Mouse (Mus musculus) testis, adult 2 months (tissue): ENCODE results near the gene Gm11554. TPM values are rescaled to one million over a fixed set of nuclear protein-coding genes. Genes with fewer than 3 reads are reported as not detected.
"Not testable (repeated sequence)": the region's sequence is repeated elsewhere in the genome, so short reads cannot be mapped to it uniquely, and the experiment has no call there.

ENCODE experiments used
- H3K27ac ChIP-seq: fragments of 200-500 bp; 2 replicates; pipeline ENCODE4 v1.5.1; 2012; ENCODE audit warnings: low read depth, low read length; ENCODE audit not compliant: control insufficient read depth, insufficient read depth
- H3K27me3 ChIP-seq: fragments of 200-500 bp; 2 replicates; pipeline ENCODE4 v1.6.1; 2012; ENCODE audit warnings: mild to moderate bottlenecking, low read length, moderate library complexity; ENCODE audit not compliant: control insufficient read depth, insufficient read depth
- H3K36me3 ChIP-seq: fragments of 200-500 bp; 2 replicates; pipeline ENCODE4 v1.6.1; 2012; ENCODE audit warnings: mild to moderate bottlenecking, low read length; ENCODE audit not compliant: control insufficient read depth, insufficient read depth
- H3K4me1 ChIP-seq: fragments of 200-500 bp; 2 replicates; pipeline ENCODE4 v1.6.1; 2012; ENCODE audit warnings: low read length; ENCODE audit not compliant: control insufficient read depth, insufficient read depth
- H3K4me3 ChIP-seq: fragments of 200-500 bp; 2 replicates; pipeline ENCODE4 v1.5.1; 2012; ENCODE audit warnings: low read depth, mild to moderate bottlenecking, low read length, moderate library complexity, mixed read lengths; ENCODE audit not compliant: control insufficient read depth
- CTCF ChIP-seq: fragments of 200-500 bp; IDR thresholded peaks from 2 replicates; pipeline ENCODE4 v1.5.1; 2012; ENCODE audit warnings: low read depth, mild to moderate bottlenecking, inconsistent platforms, low read length, moderate library complexity; ENCODE audit not compliant: control insufficient read depth, insufficient read depth, insufficient replicate concordance
- POLR2A ChIP-seq: fragments of 200-500 bp; IDR thresholded peaks from 2 replicates; pipeline ENCODE4 v1.6.1; 2012; ENCODE audit warnings: low read depth, mild to moderate bottlenecking, inconsistent platforms, low read length, moderate library complexity; ENCODE audit not compliant: control insufficient read depth
- polyA plus RNA-seq: library from polyadenylated mRNA; depleted of rRNA; stranded (reverse); fragments of >200 nt; gene quantifications from 2 replicates; pipeline ENCODE4 v1.2.3, GENCODE M21; 2012; rRNA removed

Gm11554 gene
- not detected in 2 replicates for polyA plus RNA-seq

GRCm38 (mm10) chr11:99804346-99804745 lies at the start of gene Gm11554:
Gm11554 (minus strand) TSS chr11:99804446.
- H3K4me1 ChIP-seq, H3K36me3 ChIP-seq, H3K27ac ChIP-seq, H3K4me3 ChIP-seq, H3K27me3 ChIP-seq: not testable (repeated sequence)

- Histone ChIP-seq H3K27ac (no peak within 1 kb of the TSS), H3K27me3 (no peaks in the 10 kb centered on the region), H3K4me3 (no peak within 1 kb of the TSS), H3K4me1 (no peaks in the 10 kb centered on the region), H3K36me3 (no peaks in the 10 kb centered on the region)
- TF ChIP-seq CTCF (no peak), POLR2A (no peak)
These were observed 47.3 kb upstream of the Gm11554 start, which contains the start of gene Krtap4-16 for GRCm38 (mm10) chr11:99851508-99851907. Krtap4-16 (minus strand) TSS chr11:99851608.

GRCm38 (mm10) chr11:99846746-99847145 lies 42.5 kb upstream of the Gm11554 start:
- no peaks in the 10 kb centered on the region for H3K27me3 ChIP-seq
- TF ChIP-seq CTCF (no peak), POLR2A (no peak)
- H3K36me3 ChIP-seq: no peaks in the 10 kb centered on the region
- no peak overlapping the region for H3K27ac ChIP-seq
- H3K4me3 ChIP-seq: no peak overlapping the region
- H3K4me1 ChIP-seq: no peaks in the 10 kb centered on the region

GRCm38 (mm10) chr11:99842185-99842584 lies 37.9 kb upstream of the Gm11554 start:
- no peaks in the 10 kb centered on the region for H3K27me3 ChIP-seq
- no peaks in the 10 kb centered on the region for H3K36me3 ChIP-seq
- no peaks in the 10 kb centered on the region; the same call in none of the 2 replicates for H3K4me1 ChIP-seq
- TF ChIP-seq CTCF: no peak
- no peak for TF ChIP-seq POLR2A
- H3K27ac ChIP-seq: no peak overlapping the region
- H3K4me3 ChIP-seq: no peak overlapping the region

GRCm38 (mm10) chr11:99837966-99838365 lies 33.7 kb upstream of the Gm11554 start, which contains the start of gene 2300003K06Rik:
2300003K06Rik (minus strand) TSS chr11:99838066.
- H3K36me3 ChIP-seq: no peaks in the 10 kb centered on the region
- H3K4me1 ChIP-seq: no peaks in the 10 kb centered on the region; the same call in none of the 2 replicates
- H3K4me3 ChIP-seq: no peak within 1 kb of the TSS
- H3K27ac ChIP-seq: no peak within 1 kb of the TSS
- TF ChIP-seq POLR2A: no peak
- H3K27me3 ChIP-seq: no peaks in the 10 kb centered on the region

GRCm38 (mm10) chr11:99815566-99815965 lies 11.3 kb upstream of the Gm11554 start, which contains the start of gene Gm11564:
Gm11564 (minus strand) TSS chr11:99815666.
- H3K27me3 ChIP-seq, H3K27ac ChIP-seq, H3K36me3 ChIP-seq, H3K4me1 ChIP-seq, H3K4me3 ChIP-seq: not testable (repeated sequence)

DNA sequence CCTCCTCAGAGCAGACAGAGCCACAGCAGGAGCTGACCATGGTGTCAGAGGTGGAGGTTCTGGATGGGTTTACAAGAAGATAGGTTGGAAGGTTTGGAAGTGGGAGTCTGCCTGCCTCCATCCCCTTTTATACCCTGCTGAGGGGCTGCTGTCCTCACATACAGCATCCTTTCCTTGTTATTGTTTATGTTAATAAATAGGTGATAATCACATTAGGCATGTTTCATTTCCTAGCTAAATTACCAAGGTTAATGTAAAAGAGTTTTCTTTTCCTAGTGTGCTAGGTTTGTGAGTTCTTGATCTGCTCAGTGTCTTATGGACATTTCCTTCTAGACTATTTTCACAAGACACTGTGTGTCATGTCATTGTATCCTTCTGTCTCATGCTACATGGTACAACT lies 5.5 kb upstream of the Gm11554 start, which contains the start of gene Krtap4-13:
Krtap4-13 (minus strand) TSS at position 101 of the 400 bp plus-strand sequence.
- H3K36me3 ChIP-seq, H3K27me3 ChIP-seq: not testable (repeated sequence)

GRCm38 (mm10) chr11:99798832-99799231 lies 5.4 kb downstream of the Gm11554 start, which contains the start of gene Gm11569:
Gm11569 (minus strand) TSS chr11:99798932.
- not testable (repeated sequence) for H3K27me3 ChIP-seq, H3K27ac ChIP-seq

More for the DNA sequence above, 5.5 kb upstream of the Gm11554 start, which contains the start of gene Krtap4-13:
- H3K4me3 ChIP-seq, H3K4me1 ChIP-seq, H3K27ac ChIP-seq: not testable (repeated sequence)

More at GRCm38 (mm10) chr11:99798832-99799231, 5.4 kb downstream of the Gm11554 start, which contains the start of gene Gm11569:
- not testable (repeated sequence) for H3K4me3 ChIP-seq, H3K4me1 ChIP-seq, H3K36me3 ChIP-seq
